Mouse (Mus musculus): ENCODE results near the gene Memo1.
"Not testable (repeated sequence)": the region's sequence is repeated elsewhere in the genome, so short reads cannot be mapped to it uniquely, and the experiment has no call there.

Memo1 gene

DNA sequence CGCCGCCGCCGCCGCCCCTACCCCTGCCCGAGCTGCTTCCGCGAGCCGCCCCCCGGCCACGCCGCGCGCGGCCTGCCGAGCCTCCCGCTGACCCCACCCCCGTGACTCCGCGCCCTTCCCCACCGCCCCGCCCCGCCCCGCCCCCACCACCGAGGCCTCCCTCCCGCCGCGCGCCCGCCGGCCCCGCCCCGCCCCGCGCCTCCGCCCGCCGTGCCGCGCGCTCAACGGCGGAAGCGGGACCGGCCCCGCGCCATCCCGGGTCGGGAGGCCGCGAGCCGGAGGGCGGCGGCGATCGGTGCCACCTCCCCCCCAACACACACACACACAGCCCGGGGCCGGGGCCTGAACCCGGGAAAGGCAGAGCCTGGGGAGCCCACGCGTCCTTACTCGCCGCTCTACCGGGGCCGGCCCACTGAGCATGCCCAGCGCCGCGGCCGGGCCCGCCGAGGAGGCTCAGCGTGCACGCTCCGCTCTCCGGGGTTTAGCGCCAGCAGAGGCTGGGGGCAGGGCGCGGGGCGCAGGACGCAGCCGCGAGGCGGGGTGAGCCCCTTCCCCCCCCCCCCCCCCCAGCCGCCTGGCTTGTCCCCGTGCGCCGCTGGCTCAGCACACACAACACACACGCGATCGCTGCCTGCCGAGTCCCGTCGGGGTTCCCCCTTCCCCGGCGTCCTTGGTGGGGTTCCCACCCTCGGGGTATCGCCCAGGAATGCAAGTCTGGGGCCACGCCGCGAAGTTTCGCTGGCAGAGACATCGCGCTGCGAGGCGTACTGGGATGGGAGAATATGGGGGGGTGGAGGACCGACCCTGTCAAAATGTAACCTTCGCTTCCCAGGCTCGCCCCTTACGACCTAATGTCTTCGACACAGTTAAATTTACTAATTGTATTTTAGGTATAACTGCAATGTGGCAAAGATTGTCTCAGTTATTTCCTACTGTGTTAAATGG, at the start of gene Memo1:
Gene Memo1 (minus strand): TSS at position 496 of the 945 bp plus-strand sequence.
- DNase-seq (ENCODE audit: extremely low read depth, low read depth), result no peak

DNA sequence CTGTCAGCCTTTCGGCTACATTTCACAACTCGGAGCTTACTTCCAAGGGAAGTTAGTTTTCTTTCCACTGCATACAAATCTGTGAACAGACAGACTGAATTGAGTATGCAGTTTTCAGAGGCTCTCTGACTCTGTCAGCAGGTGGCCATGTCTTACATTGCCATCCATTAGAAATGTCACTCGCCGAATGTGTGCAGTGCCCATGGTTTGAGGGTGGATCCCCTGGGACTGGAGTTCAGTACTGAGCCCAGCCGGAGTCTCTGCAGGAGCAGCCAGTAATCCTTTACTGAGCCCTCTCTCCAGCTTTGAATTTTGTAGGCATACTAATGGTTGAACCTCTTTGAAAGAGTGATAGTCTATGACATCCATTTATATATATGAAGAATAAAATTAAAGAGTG, 45.8 kb upstream of the Memo1 start:
- no peak for DNase-seq (ENCODE audit: extremely low read depth, low read depth)

DNA sequence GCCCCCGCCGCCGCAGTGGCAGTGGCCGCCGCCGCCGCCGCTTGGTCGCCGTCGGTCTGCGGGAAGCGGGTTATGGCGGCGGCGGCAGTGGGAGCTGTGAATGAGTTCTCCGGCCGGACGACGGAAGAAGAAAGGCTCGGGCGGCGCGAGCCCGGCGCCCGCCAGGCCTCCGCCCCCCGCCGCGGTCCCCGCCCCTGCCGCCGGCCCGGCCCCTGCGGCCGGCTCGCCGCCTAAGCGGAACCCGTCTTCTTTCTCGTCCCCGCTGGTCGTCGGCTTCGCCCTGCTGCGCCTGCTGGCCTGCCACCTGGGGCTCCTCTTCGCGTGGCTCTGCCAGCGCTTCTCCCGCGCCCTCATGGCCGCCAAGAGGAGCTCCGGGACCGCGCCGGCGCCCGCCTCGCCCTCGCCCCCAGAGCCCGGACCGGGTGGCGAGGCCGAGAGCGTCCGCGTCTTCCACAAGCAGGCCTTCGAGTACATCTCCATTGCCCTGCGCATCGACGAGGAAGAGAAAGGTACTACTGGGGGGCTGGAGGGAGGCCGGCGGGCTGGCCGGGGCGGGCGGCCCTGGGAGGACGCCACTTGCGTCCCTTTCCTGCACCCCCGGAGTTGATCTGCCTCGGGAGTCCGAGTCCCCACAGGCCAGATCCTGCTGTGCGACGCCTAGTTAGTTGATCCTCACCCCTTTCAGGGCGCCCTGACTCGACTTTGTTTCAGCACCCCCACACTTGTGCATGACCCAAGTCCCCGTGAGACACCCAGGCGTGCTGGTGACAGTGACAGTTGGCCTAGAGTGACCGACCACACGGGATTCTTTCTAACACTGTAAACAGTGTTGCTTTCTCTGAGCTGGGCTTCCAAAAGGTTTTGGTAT, 43.9 kb upstream of the Memo1 start, which contains the start of gene Spast:
Gene Spast (plus strand): TSS at position 51 of the 868 bp plus-strand sequence.
- DNase-seq (ENCODE audit: extremely low read depth, low read depth), result peak; percentile 38

DNA sequence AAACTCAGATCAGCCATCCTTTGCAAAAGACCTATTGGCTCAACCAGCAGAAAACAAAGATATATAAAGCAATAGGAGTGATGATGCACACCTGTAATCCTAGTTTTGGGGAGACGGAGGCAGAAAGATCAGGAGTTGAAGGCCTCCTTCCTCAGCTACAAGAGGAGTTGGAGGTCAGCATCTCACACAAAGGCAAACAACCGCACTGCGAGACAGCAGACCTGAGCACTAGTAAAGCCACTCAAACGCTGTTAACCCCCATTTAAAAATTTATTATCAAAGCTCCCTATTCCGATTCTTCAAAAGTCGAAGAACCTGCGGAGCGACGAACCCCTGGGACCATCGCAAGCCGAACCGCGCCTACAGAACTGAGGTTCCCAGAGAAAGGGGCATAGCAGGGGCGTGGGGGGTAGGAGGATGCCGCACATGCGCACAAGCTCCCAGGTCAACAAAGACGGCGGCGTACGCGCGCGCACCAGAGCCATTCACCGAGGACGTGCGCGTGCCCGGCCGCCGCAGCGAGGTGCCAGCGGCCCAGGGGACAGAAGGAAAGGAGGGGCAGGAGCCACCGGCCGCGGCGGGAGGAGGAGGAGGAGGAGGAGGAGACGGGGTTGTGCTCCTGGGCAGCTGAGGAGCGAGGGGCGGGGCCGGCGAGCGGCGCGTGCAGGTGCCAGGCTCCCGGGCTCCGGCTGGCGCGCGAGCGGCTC, 43.1 kb upstream of the Memo1 start:
- DNase-seq (ENCODE audit: extremely low read depth, low read depth), result peak; percentile 70

DNA sequence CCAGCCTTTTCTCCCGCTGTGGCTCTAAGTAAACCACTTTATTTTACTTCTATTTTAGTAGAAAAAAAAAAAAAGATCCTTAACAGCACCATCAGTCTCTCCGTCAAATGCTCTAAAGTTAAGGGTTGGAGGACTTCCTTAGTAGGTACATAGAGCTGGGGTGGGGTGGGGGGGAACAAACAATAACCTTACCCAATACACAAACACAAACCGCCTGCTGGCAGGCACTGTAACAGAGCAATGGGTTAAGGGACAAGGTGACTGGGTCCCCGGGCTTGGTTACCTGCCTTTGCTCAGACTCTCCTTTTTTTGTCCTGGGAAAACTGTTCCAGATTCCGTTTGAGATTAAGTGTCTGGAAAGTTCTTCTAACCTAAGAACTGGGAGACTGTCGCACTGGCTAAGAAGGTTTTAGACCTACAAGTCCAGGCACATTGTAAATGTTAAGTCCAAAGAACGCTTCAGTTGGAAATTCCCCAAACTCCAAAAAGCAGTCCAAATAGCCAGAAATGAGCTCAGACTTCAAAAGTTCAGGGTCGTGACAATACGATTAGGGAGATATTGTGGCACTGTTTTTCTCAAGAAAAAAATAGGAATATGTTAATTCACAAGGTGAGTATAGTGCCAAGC, 35.8 kb upstream of the Memo1 start:
- DNase-seq (ENCODE audit: extremely low read depth, low read depth), result no peak

DNA sequence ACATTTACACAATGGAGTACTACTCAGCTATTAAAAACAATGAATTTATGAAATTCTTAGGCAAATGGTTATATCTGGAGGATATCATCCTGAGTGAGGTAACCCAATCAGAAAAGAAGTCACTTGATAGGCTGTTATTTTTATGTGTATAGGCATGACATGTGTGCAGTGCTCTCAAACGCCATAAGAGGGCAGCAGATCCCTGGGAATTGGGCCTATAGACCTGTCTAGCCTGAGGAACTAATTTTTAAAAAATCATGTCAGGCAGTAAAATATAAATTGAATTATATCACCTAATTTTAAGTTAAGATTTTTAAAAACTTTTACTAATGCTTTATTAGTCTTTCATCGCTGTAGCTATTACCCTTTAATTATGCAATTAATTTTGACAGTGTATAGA, 32.8 kb upstream of the Memo1 start:
- peak; percentile 65 for DNase-seq (ENCODE audit: extremely low read depth, low read depth)

DNA sequence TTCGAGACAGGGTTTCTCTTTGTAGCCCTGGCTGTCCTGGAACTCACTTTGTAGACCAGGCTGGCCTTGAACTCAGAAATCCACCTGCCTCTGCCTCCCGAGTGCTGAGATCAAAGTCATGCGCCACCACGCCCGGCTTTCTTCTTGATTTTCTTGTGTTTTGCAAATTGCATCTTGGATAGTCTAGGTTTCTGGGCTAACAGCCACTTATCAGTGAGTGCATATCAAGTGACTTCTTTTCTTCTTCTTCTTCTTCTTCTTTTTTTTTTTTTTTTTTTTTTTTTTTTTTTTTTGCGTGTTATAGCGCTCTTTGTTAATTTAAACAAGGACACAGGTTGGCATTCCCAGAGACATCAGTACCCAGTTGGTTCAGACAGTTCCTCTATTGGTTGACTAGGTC, 31.9 kb upstream of the Memo1 start:
- DNase-seq (ENCODE audit: extremely low read depth, low read depth), result not testable (repeated sequence)

DNA sequence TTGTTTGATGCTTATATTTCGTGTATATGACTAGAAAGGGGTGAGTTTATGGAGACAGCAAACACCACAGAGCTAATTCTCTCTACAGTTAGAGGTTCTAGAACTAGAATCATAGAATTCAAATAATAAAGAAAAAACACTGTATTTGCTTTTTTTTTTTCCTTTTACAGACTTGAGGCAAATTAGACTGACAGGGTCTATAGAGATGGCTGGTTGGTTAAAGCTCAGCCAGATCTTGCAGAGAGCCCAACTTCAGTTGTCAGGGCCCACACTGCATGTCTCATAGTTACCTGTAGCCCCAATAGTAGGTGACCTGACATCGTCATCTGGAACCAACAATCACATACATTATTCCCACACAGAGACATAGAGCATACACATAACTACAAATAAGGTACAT, 28.5 kb upstream of the Memo1 start, which contains the start of gene Dpy30:
Gene Dpy30 (minus strand): TSS at position 101 of the 400 bp plus-strand sequence.
- no peak for DNase-seq (ENCODE audit: extremely low read depth, low read depth)

DNA sequence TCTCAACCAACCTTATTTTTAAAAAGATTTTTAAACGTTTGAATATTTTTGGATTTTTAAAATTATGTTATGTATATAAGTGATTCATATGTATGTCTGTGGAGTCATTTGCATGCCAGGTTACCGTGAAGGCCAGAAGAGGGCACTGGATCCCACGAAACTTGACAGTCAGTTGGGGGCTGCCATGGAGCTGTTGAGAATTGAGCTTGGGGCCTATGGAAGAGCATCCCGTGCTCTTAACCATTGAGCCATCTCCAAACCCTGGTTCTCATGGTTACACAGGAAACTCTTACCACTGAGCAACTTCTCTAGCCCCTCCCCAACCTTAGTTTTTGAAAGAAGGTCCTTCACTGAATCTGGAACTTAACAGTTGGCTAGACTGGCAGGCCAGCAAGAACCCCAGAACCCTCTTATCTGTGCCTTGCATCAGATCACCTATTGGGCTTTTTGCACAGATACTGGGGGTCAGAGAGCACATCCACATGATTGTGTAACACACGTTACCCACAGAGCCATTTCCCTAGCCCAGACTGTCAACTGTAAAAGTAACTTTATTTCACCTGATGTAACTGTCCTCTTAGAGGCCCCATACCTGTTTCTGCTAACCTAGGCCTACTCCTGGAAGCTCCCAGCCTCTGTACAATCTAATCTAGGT, 27.2 kb upstream of the Memo1 start:
- DNase-seq (ENCODE audit: extremely low read depth, low read depth), result no peak

DNA sequence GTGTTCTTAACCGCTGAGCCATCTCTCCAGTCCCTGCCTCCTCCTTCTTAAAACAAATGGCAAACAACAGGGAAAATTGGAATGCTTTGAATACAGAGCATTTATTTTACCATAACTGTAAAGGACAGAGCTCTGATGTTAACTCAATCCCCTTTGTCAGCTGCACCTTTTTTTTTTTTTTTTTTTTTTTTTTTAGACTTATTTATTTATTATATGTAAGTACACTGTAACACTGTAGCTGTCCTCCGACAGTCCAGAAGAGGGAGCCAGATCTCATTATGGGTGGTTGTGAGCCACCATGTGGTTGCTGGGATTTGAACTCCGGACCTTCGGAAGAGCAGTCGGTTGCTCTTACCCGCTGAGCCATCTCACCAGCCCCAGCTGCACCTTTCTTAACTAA, 23.4 kb upstream of the Memo1 start:
- DNase-seq (ENCODE audit: extremely low read depth, low read depth), result no peak

DNA sequence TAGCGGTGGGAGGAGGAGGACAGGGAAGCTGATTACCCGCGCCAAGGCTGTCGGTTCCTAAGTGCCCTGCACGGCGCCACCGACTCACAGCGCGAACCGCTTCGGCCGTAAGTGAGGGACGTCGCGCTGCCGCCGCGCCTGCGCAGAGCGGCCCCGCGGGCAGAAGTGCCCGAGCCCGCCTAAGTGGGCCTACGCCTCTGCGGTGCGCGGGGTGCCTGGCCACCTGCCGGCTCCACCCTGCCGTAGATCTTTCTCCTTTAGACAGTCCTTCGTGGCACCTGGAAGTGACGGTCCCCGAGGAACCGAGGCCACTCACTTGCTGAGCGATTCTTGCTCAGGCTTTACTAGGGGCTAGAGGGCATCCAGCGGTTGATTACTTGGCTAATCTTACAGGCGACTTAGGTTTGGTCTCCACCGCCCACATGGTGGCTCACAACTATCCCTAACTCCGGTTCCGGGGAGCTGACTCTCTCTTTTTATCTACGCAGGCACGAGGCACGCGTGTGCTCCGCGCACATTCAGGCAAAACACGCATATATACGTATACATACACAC, 21.1 kb upstream of the Memo1 start:
- peak; percentile 75 for DNase-seq (ENCODE audit: extremely low read depth, low read depth)

DNA sequence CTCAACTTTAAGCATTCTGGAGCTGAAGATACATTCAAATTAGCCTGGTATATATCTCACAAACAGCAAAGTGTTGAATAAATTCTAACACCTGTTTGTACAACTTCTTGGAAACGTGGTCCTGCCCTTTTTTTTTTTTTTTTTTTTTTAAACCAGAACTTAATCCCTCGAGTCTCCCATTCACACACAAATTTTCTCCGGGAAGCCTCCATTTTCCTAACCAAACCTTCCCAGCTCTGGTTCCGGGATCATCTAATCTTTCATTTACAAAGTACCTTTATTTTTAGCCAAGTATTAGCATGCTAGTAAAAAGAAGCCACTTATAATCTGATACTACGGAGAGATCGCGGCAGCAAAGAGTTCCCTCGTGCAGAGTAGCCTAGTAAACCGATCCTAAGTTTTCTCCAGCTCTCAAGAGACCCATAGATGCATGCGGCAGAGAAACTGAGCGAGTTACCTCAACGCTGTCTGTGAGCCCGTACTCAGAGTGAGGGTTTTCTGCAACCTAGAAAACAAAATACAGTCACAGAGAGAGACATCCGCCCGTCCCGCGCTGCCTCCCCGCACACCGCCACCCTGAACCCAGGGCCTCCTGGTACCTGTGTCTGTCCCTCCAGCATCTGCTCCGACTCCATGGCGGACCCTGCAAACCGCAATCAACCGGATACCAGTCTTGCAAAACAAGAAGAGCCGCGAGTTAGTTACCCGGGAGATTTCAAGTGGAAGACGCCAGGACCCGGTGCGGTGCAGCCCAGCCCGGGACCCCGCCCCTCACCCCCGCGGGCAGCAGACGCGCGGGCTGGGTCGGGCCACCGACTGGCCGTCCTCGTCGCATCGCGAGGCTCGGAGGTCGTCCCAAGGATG, 20.4 kb upstream of the Memo1 start:
- no peak for DNase-seq (ENCODE audit: extremely low read depth, low read depth)

DNA sequence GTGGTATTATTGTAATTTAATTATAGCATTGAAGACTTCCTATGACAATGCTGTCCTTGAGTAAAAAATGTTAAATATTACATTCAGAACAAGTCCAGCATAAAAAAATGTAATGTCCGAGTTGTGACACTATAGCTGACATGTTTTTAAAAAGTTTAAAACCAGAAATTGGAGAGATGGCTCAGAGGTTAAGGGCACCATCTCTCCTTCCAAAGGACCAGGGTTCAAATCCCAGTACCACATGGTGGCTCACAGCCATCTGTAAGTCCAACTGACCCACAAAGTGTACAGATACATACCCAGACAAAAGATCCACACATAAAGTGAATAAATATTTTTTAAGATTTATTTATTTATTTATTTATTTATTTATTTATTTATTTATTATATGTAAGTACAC, 10.7 kb upstream of the Memo1 start:
- DNase-seq (ENCODE audit: extremely low read depth, low read depth), result no peak

DNA sequence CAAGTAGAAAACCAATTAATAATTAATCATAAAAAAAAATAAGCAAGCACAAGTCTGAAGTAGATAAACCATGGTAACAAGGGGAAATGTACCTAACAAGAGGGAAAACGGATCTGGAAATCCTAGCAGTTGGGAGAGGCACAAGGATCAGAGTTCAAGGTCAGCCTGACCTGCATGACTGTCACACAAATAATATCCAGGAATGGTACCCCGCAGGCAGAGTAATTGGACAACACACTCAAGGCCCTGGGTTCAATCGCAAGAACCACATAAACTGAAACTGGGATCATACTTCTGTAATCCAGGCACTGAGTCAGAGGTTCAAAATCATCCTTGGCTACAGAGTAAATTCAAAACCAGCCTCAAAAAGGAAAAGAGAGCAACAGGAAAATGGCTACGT, 10.3 kb upstream of the Memo1 start:
- no peak for DNase-seq (ENCODE audit: extremely low read depth, low read depth)

DNA sequence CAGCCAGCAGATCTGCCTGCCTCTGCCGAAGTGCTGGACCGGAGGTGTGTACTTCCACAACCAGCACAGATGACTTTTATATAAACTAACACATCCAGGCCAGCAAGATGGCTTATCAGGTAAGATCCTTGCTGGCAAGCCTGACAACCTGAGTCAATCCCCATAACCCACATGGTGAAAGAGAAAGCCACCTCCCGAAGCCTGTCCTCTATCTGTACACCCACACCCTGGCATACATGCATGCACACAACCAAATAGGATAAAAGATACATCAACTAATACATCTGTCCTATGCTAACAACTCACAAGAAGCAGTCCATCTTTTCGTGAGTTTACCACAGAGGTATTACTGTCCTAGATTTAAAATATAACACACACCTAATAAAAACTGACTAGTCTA, 8.7 kb upstream of the Memo1 start:
- DNase-seq (ENCODE audit: extremely low read depth, low read depth), result no peak

DNA sequence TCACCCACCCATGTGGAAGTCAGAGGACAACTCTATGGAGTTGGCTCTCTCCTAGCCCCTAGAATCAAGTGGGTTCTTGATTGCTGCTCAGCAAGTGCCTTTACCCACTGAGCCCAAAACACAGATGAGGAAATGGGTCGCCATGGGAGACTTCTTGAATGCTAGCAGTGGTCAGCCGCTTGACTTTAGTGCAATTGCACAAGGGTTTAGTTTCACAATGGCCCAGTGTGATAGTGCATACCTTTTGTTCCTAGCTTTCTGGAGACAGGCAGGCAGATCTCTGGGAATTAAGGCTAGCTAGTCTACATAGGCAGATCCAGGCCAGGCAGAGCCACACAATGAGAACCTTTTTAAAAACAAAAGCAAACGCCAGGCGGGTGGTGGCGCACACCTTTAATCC, 4.8 kb upstream of the Memo1 start:
- no peak for DNase-seq (ENCODE audit: extremely low read depth, low read depth)

DNA sequence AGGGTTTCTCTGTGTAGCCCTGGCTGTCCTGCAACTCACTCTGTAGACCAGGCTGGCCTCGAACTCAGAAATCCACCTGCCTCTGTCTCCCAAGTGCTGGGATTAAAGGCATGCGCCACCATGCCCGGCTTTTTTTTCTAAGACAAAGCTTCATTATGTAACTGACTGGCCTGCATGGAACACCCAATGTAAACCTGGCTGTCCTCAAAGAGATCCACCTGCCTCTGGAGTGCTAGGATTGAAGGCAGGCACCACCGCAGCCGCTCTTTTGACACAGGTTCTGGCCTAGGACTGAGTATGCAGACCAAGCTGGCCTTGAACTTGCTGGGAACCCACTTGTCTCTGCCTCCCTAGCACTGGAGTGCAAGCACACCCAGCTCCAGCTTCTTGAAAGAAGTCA, 1.7 kb upstream of the Memo1 start:
- DNase-seq (ENCODE audit: extremely low read depth, low read depth), result not testable (repeated sequence)

DNA sequence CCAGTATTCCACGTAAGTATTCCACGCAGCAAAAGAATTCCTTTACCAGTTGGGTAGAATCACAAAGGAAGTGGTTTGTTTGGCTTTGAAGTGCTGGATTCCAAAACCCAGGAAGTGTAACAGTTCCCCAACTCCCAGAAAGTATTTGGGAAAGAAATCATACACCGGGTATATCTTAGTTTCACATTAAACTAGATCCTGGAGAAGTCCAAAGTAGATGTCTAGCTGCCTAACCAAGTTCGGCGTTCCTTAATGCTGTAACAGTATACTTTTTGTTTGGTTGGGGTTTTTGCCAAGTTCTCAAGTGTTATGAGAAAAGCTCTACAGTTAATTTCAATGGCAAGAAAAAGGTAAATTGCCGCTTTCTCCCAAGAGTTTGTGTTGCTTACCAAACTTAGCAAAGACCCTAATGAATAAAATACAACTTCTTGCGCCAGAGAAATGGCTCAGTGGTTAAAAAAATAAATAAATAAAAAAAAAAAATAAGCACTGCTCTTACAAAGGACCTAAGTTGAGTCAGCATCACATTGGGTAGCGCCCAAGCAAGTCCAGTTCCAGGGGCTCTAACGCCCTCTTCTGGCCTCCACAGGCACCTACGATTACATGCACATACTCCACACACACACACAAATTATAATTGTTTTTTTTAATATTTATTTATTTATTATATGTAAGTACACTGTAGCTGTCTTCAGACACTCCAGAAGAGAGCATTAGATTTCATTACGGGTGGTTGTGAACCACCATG, 929 bp upstream of the Memo1 start:
- no peak for DNase-seq (ENCODE audit: extremely low read depth, low read depth)
